Mouse (Mus musculus): ENCODE results near the gene Gm45716. TPM values are rescaled to one million over a fixed set of nuclear protein-coding genes. Genes with fewer than 3 reads are reported as not detected.

The Gm45716 gene
- polyA plus RNA-seq, 1 experiment from 2014 or later: 17.7 TPM

DNA sequence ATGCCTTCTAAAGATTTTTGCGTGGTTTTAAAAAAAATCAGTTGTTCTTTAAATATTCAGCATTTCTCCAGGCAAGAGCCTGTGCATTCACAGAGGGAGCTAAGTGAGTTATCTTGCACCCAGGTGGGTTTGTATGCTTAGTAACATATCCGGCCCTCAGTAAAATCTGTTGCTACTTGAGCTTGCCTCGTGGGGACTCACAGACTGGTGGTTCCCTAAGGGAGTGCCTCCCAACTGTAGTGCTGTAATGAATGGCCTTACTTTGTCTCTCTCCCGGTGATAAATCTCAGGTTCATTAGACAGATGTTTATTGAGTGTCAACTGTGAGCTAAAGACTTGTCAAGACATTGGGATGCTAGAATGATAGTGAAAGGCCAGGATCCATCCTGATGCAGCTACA is 97.1 kb downstream of the Gm45716 start:
- WGBS: 58% methylated on average over 4 of the region's 4 CpGs

DNA sequence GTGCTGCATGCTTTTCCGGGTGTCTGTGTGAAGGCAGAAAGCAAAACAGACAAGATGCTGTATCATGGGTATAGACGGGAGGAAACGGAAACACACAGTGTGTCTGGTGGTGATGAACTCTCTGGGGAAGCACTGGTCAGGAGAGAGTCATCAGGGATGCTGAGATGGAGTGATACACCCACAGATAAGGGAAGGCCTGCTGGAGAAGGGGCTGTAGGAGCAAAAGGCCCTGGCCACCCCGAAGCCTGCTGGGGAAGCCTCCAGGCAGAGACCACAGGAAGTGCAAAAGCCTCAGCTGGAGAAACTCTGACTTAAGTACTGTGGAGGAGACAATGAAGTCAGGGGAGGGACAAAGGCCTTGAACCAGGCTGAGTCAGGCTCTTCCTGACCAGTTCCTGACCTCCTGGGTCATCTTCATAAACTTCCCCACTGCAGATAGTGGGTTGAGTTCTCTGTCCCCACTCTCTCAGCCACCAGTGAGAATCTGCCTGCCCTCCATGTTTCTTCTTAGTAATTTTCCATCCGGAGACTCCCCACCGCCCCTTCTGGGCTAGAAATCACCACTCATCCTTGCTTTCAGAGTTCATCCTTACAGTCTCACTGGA is 99.2 kb downstream of the Gm45716 start:
- no peak for DNase-seq (ENCODE audit: low spot score)
- WGBS: 84% methylated on average over 6 of the region's 6 CpGs
- H3K9me3 ChIP-seq (ENCODE audit: control insufficient read depth, low read length): no peaks in the 10 kb centered on the region
- ATAC-seq (ENCODE audit: insufficient read depth, low FRiP score, low TSS enrichment): no peak
- H3K36me3 ChIP-seq (ENCODE audit: control insufficient read depth, insufficient read depth, low read length): no peaks in the 10 kb centered on the region
- no peak overlapping the region for H3K4me3 ChIP-seq (ENCODE audit: low read depth, low read length)
- H3K4me2 ChIP-seq (ENCODE audit: low read depth): no peak overlapping the region
- no peak overlapping the region for H3K27ac ChIP-seq (ENCODE audit: low read depth, low read length)
- H3K9ac ChIP-seq (ENCODE audit: low read length): no peak overlapping the region
- no peaks in the 10 kb centered on the region for H3K4me1 ChIP-seq (ENCODE audit: control insufficient read depth, insufficient read depth, low read length)
- H3K27me3 ChIP-seq (ENCODE audit: control insufficient read depth, insufficient read depth, low read length): no peaks in the 10 kb centered on the region

More for the DNA sequence above, 97.1 kb downstream of the Gm45716 start:
- H3K4me1 ChIP-seq (ENCODE audit: control insufficient read depth, insufficient read depth, low read length): no peaks in the 10 kb centered on the region
- no peak overlapping the region for H3K4me3 ChIP-seq (ENCODE audit: low read depth, low read length)
- no peaks in the 10 kb centered on the region for H3K36me3 ChIP-seq (ENCODE audit: control insufficient read depth, insufficient read depth, low read length)
- no peak overlapping the region for H3K4me2 ChIP-seq (ENCODE audit: low read depth)
- H3K9me3 ChIP-seq (ENCODE audit: control insufficient read depth, low read length): no peaks in the 10 kb centered on the region
- ATAC-seq (ENCODE audit: insufficient read depth, low FRiP score, low TSS enrichment) (no peak), DNase-seq (ENCODE audit: low spot score) (no peak)
- H3K27me3 ChIP-seq (ENCODE audit: control insufficient read depth, insufficient read depth, low read length): no peaks in the 10 kb centered on the region
- no peak overlapping the region for H3K9ac ChIP-seq (ENCODE audit: low read length)
- H3K27ac ChIP-seq (ENCODE audit: low read depth, low read length): no peak overlapping the region

DNA sequence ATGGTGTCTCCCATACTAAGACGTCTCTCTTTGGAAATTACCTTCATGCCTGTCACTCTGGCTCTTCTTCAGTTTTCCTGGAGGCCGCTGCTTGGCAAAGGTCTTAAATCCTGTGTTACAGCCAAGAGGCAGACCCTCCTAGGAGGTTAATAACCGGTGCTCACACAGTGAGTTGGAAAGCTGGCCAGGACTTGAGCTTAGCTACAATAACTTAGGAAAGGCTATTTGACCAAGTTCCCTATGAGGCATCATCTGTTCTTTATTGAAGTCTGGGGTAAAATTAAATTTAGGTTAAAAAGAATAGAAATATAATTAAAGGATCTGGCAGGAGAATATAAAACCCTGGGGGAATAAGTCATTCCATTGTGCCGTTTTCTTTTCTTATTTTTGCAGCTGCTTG is 103.7 kb downstream of the Gm45716 start:
- Histone ChIP-seq H3K4me1 (ENCODE audit: control insufficient read depth, insufficient read depth, low read length) (no peaks in the 10 kb centered on the region), H3K36me3 (ENCODE audit: control insufficient read depth, insufficient read depth, low read length) (no peaks in the 10 kb centered on the region), H3K4me2 (ENCODE audit: low read depth) (no peak overlapping the region), H3K9ac (ENCODE audit: low read length) (no peak overlapping the region), H3K4me3 (ENCODE audit: low read depth, low read length) (no peak overlapping the region), H3K27ac (ENCODE audit: low read depth, low read length) (no peak overlapping the region), H3K9me3 (ENCODE audit: control insufficient read depth, low read length) (no peaks in the 10 kb centered on the region), H3K27me3 (ENCODE audit: control insufficient read depth, insufficient read depth, low read length) (no peaks in the 10 kb centered on the region)
- ATAC-seq (ENCODE audit: insufficient read depth, low FRiP score, low TSS enrichment) (no peak), DNase-seq (ENCODE audit: low spot score) (no peak)
- WGBS: 78% methylated on average over 4 of the region's 4 CpGs

DNA sequence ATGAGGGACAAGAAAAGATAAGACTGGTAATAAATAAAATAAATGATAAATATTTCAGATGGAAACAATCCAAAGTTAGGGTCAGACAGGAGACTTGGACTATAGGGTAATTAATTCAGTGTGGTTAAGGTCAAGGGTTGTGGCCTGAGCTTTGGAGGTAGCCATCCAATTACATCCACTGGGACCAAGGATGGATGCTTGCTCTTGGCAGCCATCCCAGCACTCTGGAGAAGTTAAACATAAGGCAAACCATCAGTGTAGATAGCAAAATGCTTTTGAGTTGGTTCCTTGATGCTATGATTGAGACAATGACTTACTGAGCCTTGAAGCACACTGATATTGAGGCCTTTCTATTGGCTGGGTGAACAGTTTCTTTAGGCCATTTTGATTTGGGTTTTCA is 105.3 kb downstream of the Gm45716 start:
- DNase-seq (ENCODE audit: low spot score): no peak
- no peaks in the 10 kb centered on the region for H3K27me3 ChIP-seq (ENCODE audit: control insufficient read depth, insufficient read depth, low read length)
- no peaks in the 10 kb centered on the region for H3K9me3 ChIP-seq (ENCODE audit: control insufficient read depth, low read length)
- ATAC-seq (ENCODE audit: insufficient read depth, low FRiP score, low TSS enrichment): no peak
- no peak overlapping the region for H3K9ac ChIP-seq (ENCODE audit: low read length)
- no peaks in the 10 kb centered on the region for H3K36me3 ChIP-seq (ENCODE audit: control insufficient read depth, insufficient read depth, low read length)
- H3K4me2 ChIP-seq (ENCODE audit: low read depth): no peak overlapping the region
- H3K27ac ChIP-seq (ENCODE audit: low read depth, low read length): no peak overlapping the region
- H3K4me3 ChIP-seq (ENCODE audit: low read depth, low read length): no peak overlapping the region
- H3K4me1 ChIP-seq (ENCODE audit: control insufficient read depth, insufficient read depth, low read length): no peaks in the 10 kb centered on the region

DNA sequence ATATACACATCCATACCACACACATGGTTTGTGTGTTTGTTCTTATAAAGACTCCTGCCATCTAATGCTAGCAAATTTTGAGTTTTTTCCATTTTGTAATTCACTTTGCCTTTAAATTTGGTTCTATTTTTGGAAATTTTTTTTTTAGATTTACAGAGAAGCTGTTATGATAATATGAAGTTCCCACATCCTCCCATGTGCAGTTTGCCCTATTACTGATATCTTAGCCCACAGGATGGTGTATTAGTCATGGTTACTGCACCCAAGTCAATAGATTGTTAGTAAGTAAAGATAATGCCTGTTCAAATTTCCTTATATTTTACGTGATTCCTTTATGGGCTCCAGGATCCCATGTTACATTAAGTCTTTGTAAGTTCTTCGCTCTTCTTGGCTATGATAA is 107.1 kb downstream of the Gm45716 start:
- 96% methylated on average over 2 of the region's 2 CpGs for WGBS
- H3K9me3 ChIP-seq (ENCODE audit: control insufficient read depth, low read length): no peaks in the 10 kb centered on the region
- ATAC-seq (ENCODE audit: insufficient read depth, low FRiP score, low TSS enrichment): no peak
- no peak overlapping the region for H3K4me2 ChIP-seq (ENCODE audit: low read depth)
- no peaks in the 10 kb centered on the region for H3K4me1 ChIP-seq (ENCODE audit: control insufficient read depth, insufficient read depth, low read length)
- no peak overlapping the region for H3K9ac ChIP-seq (ENCODE audit: low read length)
- H3K36me3 ChIP-seq (ENCODE audit: control insufficient read depth, insufficient read depth, low read length): no peaks in the 10 kb centered on the region
- no peaks in the 10 kb centered on the region for H3K27me3 ChIP-seq (ENCODE audit: control insufficient read depth, insufficient read depth, low read length)
- DNase-seq (ENCODE audit: low spot score): no peak
- no peak overlapping the region for H3K4me3 ChIP-seq (ENCODE audit: low read depth, low read length)
- no peak overlapping the region for H3K27ac ChIP-seq (ENCODE audit: low read depth, low read length)

Other genes with a start within 250 kb of the Gm45716 start
- gene Pctp, start 184.8 kb upstream of the Gm45716 start, polyA plus RNA-seq (2014; fragmentation: Nextera tagmentation; extraction: Ambion mirVana): 6.7 and 8.0 TPM in 2 replicates
- 4.8 and 7.3 TPM in 2 replicates for gene Tmem100, start 157.3 kb upstream of the Gm45716 start, polyA plus RNA-seq (2014; fragmentation: Nextera tagmentation; extraction: Ambion mirVana)
- gene Mmd, start 61.8 kb downstream of the Gm45716 start, polyA plus RNA-seq (2014; fragmentation: Nextera tagmentation; extraction: Ambion mirVana): 48.2 and 51.6 TPM in 2 replicates
- 0.54 and 0.98 TPM in 2 replicates for gene Hlf, start 203.2 kb downstream of the Gm45716 start, polyA plus RNA-seq (2014; fragmentation: Nextera tagmentation; extraction: Ambion mirVana)

Measured in neural tube, embryonic 11.5 days (tissue).